Mouse (Mus musculus) embryonic facial prominence, embryonic 13.5 days (tissue): ENCODE measurements at regions not wholly inside any gene's neighbourhood (a gene's known extent, or its start where the extent isn't known, plus 50 kb on each side); places are given as distances from the start of the nearest gene placed in this dataset.

Experiments used
- ATAC-seq: fragments of 200-750 bp; cut with Nextera tagmentation; 2 replicates; pipeline ENCODE4 v1.8.0; 2017; ENCODE audit warnings: low read depth; ENCODE audit not compliant: insufficient number of reproducible peaks, insufficient read depth, low FRiP score, low TSS enrichment
- H3K27ac ChIP-seq: fragments of 300-500 bp; sonication (generic); 2 replicates; pipeline ENCODE4 v1.5.1; 2015; ENCODE audit warnings: moderate library complexity, mild to moderate bottlenecking, inconsistent platforms
- H3K27me3 ChIP-seq: fragments of 300-500 bp; sonication (generic); 2 replicates; pipeline ENCODE4 v1.6.1; 2015; ENCODE audit warnings: mild to moderate bottlenecking, inconsistent platforms
- H3K36me3 ChIP-seq: fragments of 300-500 bp; sonication (generic); 2 replicates; pipeline ENCODE4 v1.6.1; 2015; ENCODE audit warnings: mild to moderate bottlenecking, inconsistent platforms
- H3K4me1 ChIP-seq: fragments of 300-500 bp; sonication (generic); 2 replicates; pipeline ENCODE4 v1.6.1; 2015; ENCODE audit warnings: inconsistent platforms
- H3K4me2 ChIP-seq: fragments of 300-500 bp; sonication (generic); 2 replicates; pipeline ENCODE4 v1.6.1; 2015; ENCODE audit warnings: moderate library complexity, mild to moderate bottlenecking, inconsistent platforms
- H3K4me3 ChIP-seq: fragments of 300-500 bp; sonication (generic); 2 replicates; pipeline ENCODE4 v1.5.1; 2015; ENCODE audit warnings: mild to moderate bottlenecking, inconsistent platforms
- H3K9ac ChIP-seq: fragments of 300-500 bp; sonication (generic); 2 replicates; pipeline ENCODE4 v1.6.1; 2015; ENCODE audit warnings: mild to moderate bottlenecking, inconsistent platforms
- H3K9me3 ChIP-seq: fragments of 300-500 bp; sonication (generic); 2 replicates; pipeline ENCODE4 v1.6.1; 2016; ENCODE audit warnings: inconsistent platforms
- WGBS: fragments of 180-500 bp; shearing (Covaris S2); methylation state at CpG from one replicate; pipeline ENCODE4 v1.1.7; 2015; ENCODE audit warnings: mixed read lengths; 5-methylcytosine and 5-hydroxymethylcytosine counted together

GRCm38 (mm10) chr2:137375346-137375745 lies 258.9 kb upstream of the Jag1 start:
- Histone ChIP-seq H3K9me3 (no peaks in the 10 kb centered on the region), H3K36me3 (no peaks in the 10 kb centered on the region), H3K9ac (no peak overlapping the region), H3K4me2 (no peak overlapping the region), H3K27me3 (no peaks in the 10 kb centered on the region), H3K27ac (peak overlapping the region; percentile 4; the same call in 1 of the 2 replicates), H3K4me3 (no peak overlapping the region), H3K4me1 (peaks cover 13% of the 10 kb centered on the region)
- peak; percentile 52; the same call in 1 of the 2 replicates for ATAC-seq
- WGBS: 33% methylated on average over 5 of the region's 5 CpGs

- Histone ChIP-seq H3K36me3 (no peaks in the 10 kb centered on the region), H3K9ac (no peak overlapping the region), H3K4me3 (no peak overlapping the region), H3K4me1 (peaks cover 6% of the 10 kb centered on the region), H3K27ac (no peak overlapping the region), H3K4me2 (no peak overlapping the region), H3K27me3 (no peaks in the 10 kb centered on the region), H3K9me3 (no peaks in the 10 kb centered on the region)
- WGBS: 76% methylated on average over 2 of the region's 2 CpGs
- ATAC-seq: no peak
Measured at GRCm38 (mm10) chr2:137371062-137371461, 254.6 kb upstream of the Jag1 start.

GRCm38 (mm10) chr2:137363006-137363405 lies 246.6 kb upstream of the Jag1 start:
- no peak overlapping the region for H3K9ac ChIP-seq
- H3K4me1 ChIP-seq: no peaks in the 10 kb centered on the region
- ATAC-seq: no peak
- H3K4me2 ChIP-seq: no peak overlapping the region
- no peak overlapping the region for H3K4me3 ChIP-seq
- 65% methylated on average over 2 of the region's 2 CpGs for WGBS
- H3K27me3 ChIP-seq: no peaks in the 10 kb centered on the region
- no peaks in the 10 kb centered on the region for H3K9me3 ChIP-seq
- no peak overlapping the region for H3K27ac ChIP-seq
- H3K36me3 ChIP-seq: no peaks in the 10 kb centered on the region

GRCm38 (mm10) chr2:137357181-137357738 lies 240.8 kb upstream of the Jag1 start:
- WGBS: 76% methylated on average over 13 of the region's 13 CpGs
- H3K4me2 ChIP-seq: no peak overlapping the region
- no peak overlapping the region for H3K9ac ChIP-seq
- H3K36me3 ChIP-seq: no peaks in the 10 kb centered on the region
- H3K27ac ChIP-seq: no peak overlapping the region
- no peaks in the 10 kb centered on the region for H3K27me3 ChIP-seq
- H3K9me3 ChIP-seq: no peaks in the 10 kb centered on the region
- no peak for ATAC-seq
- H3K4me3 ChIP-seq: no peak overlapping the region
- peaks cover 11% of the 10 kb centered on the region; the same call in 1 of the 2 replicates for H3K4me1 ChIP-seq

- Histone ChIP-seq H3K4me3 (no peak overlapping the region), H3K27me3 (no peaks in the 10 kb centered on the region), H3K4me2 (no peak overlapping the region), H3K9me3 (no peaks in the 10 kb centered on the region), H3K27ac (no peak overlapping the region), H3K9ac (no peak overlapping the region), H3K4me1 (0 out of 2 replicates have a peak, but pooled peaks cover 3% of the 10 kb centered on the region), H3K36me3 (no peaks in the 10 kb centered on the region)
- WGBS: 26% methylated on average over 2 of the region's 2 CpGs
- ATAC-seq: no peak
Measured at GRCm38 (mm10) chr2:137343736-137344135, 227.3 kb upstream of the Jag1 start.

GRCm38 (mm10) chr2:137329995-137330394 lies 213.6 kb upstream of the Jag1 start:
- Histone ChIP-seq H3K4me2 (no peak overlapping the region), H3K9me3 (no peaks in the 10 kb centered on the region), H3K4me1 (peaks cover 16% of the 10 kb centered on the region), H3K4me3 (no peak overlapping the region), H3K27ac (no peak overlapping the region), H3K27me3 (no peaks in the 10 kb centered on the region), H3K9ac (no peak overlapping the region), H3K36me3 (no peaks in the 10 kb centered on the region)
- no peak for ATAC-seq
- 89% methylated on average over 8 of the region's 8 CpGs for WGBS

GRCm38 (mm10) chr2:137323445-137323844 lies 207.0 kb upstream of the Jag1 start:
- Histone ChIP-seq H3K27me3 (no peaks in the 10 kb centered on the region), H3K4me2 (no peak overlapping the region), H3K27ac (no peak overlapping the region), H3K4me3 (no peak overlapping the region), H3K9me3 (no peaks in the 10 kb centered on the region), H3K9ac (no peak overlapping the region), H3K4me1 (no peaks in the 10 kb centered on the region), H3K36me3 (no peaks in the 10 kb centered on the region)
- ATAC-seq: no peak
- 79% methylated on average over 5 of the region's 5 CpGs for WGBS

- Histone ChIP-seq H3K4me1 (peaks cover 7% of the 10 kb centered on the region; the same call in 1 of the 2 replicates), H3K9ac (no peak overlapping the region), H3K36me3 (no peaks in the 10 kb centered on the region), H3K4me2 (no peak overlapping the region), H3K27ac (no peak overlapping the region), H3K27me3 (no peaks in the 10 kb centered on the region), H3K9me3 (no peaks in the 10 kb centered on the region), H3K4me3 (no peak overlapping the region)
- 84% methylated on average over 4 of the region's 4 CpGs for WGBS
- ATAC-seq: no peak
Measured at GRCm38 (mm10) chr2:137310511-137310910, 194.1 kb upstream of the Jag1 start.

- Histone ChIP-seq H3K4me2 (no peak overlapping the region), H3K4me3 (no peak overlapping the region), H3K9me3 (no peaks in the 10 kb centered on the region), H3K9ac (no peak overlapping the region), H3K4me1 (peaks cover 7% of the 10 kb centered on the region; the same call in 1 of the 2 replicates), H3K36me3 (no peaks in the 10 kb centered on the region), H3K27me3 (no peaks in the 10 kb centered on the region), H3K27ac (no peak overlapping the region)
- 79% methylated on average over 9 of the region's 9 CpGs for WGBS
- no peak for ATAC-seq
Measured at GRCm38 (mm10) chr2:137308116-137308515, 191.7 kb upstream of the Jag1 start.

GRCm38 (mm10) chr2:137301474-137302267 lies 185.2 kb upstream of the Jag1 start:
- WGBS: 60% methylated on average over 4 of the region's 4 CpGs
- no peaks in the 10 kb centered on the region for H3K4me1 ChIP-seq
- no peaks in the 10 kb centered on the region for H3K36me3 ChIP-seq
- no peak overlapping the region for H3K27ac ChIP-seq
- ATAC-seq: no peak
- H3K4me2 ChIP-seq: no peak overlapping the region
- no peak overlapping the region for H3K9ac ChIP-seq
- H3K27me3 ChIP-seq: no peaks in the 10 kb centered on the region
- H3K9me3 ChIP-seq: no peaks in the 10 kb centered on the region
- H3K4me3 ChIP-seq: no peak overlapping the region

- Histone ChIP-seq H3K27me3 (no peaks in the 10 kb centered on the region), H3K9ac (no peak overlapping the region), H3K9me3 (no peaks in the 10 kb centered on the region)
Measured at GRCm38 (mm10) chr2:137289231-137289630, 172.8 kb upstream of the Jag1 start.

GRCm38 (mm10) chr2:137271575-137272180 lies 155.2 kb upstream of the Jag1 start:
- Histone ChIP-seq H3K9ac (no peak overlapping the region), H3K4me2 (no peak overlapping the region), H3K4me3 (no peak overlapping the region), H3K4me1 (peaks cover 15% of the 10 kb centered on the region), H3K27ac (no peak overlapping the region), H3K9me3 (no peaks in the 10 kb centered on the region), H3K27me3 (no peaks in the 10 kb centered on the region), H3K36me3 (no peaks in the 10 kb centered on the region)
- no peak for ATAC-seq
- 41% methylated on average over 5 of the region's 5 CpGs for WGBS

More at GRCm38 (mm10) chr2:137289231-137289630, 172.8 kb upstream of the Jag1 start:
- 62% methylated on average over 3 of the region's 3 CpGs for WGBS
- no peaks in the 10 kb centered on the region; the same call in 1 of the 2 replicates for H3K4me1 ChIP-seq
- no peak overlapping the region for H3K4me2 ChIP-seq
- no peak for ATAC-seq
- no peak overlapping the region for H3K27ac ChIP-seq
- H3K36me3 ChIP-seq: no peaks in the 10 kb centered on the region
- no peak overlapping the region for H3K4me3 ChIP-seq
